Mouse (Mus musculus) sigmoid colon, adult 10 weeks (tissue): ENCODE measurements around the gene Prkar1a. TPM values are rescaled to one million over a fixed set of nuclear protein-coding genes. Genes with fewer than 3 reads are reported as not detected.

ENCODE experiments used
- polyA plus RNA-seq: library from polyadenylated mRNA; stranded (reverse); fragments of 350-450 nt; fragmentation: Illumina TruSeq; extraction: RNeasy Lipid Tissue Mini Kit (QIAGEN cat#74804); gene quantifications from one replicate; pipeline ENCODE4 v1.2.3, GENCODE M21; 2014; ENCODE audit warnings: low read depth, low replicate concordance

Prkar1a gene
- 220 TPM for polyA plus RNA-seq

GRCm38 (mm10) chr11:109649206-109649605, at the start of gene Prkar1a:
Prkar1a (plus strand) TSS chr11:109649405.

GRCm38 (mm10) chr11:109611303-109612149, 37.7 kb upstream of the Prkar1a start, which contains the start of gene Wipi1:
Wipi1 (minus strand) TSS chr11:109611967.

Other genes starting within 250 kb of the Prkar1a start
- gene 9930022D16Rik, start 235.5 kb upstream of the Prkar1a start, polyA plus RNA-seq: not detected
- gene Amz2, start 223.5 kb upstream of the Prkar1a start, polyA plus RNA-seq: 47.3 TPM
- 5.3 TPM for gene Arsg, start 176.0 kb upstream of the Prkar1a start, polyA plus RNA-seq
- gene Slc16a6, start 175.8 kb upstream of the Prkar1a start, polyA plus RNA-seq: 8.8 TPM
- 32.4 TPM for gene Wipi1, start 37.4 kb upstream of the Prkar1a start, polyA plus RNA-seq
- gene Fam20a, start 72.9 kb downstream of the Prkar1a start, polyA plus RNA-seq: 0.82 TPM
- gene 1700012B07Rik, start 178.6 kb downstream of the Prkar1a start, polyA plus RNA-seq: not detected